Mouse (Mus musculus) lung, adult 18-20 months (tissue): ENCODE results near the gene Clec2d.

Source experiments
- DNase-seq, 2 experiments: peaks; one replicate each; pipeline ENCODE4 v3.0.0; 2022; ENCODE audit warnings: mixed read lengths in 2 of 2

Gene Clec2d

GRCm38 (mm10) chr6:129228935-129229773 lies 48.7 kb downstream of the Clec2d start:
- no peak for DNase-seq

GRCm38 (mm10) chr6:129229774-129230578 lies 49.6 kb downstream of the Clec2d start:
- DNase-seq = peak; percentile 82 to 87

GRCm38 (mm10) chr6:129232005-129232841 lies 51.8 kb downstream of the Clec2d start:
- no peak for DNase-seq

GRCm38 (mm10) chr6:129232842-129233205 lies 52.4 kb downstream of the Clec2d start:
- peak; percentile 77 to 80 for DNase-seq

- no peak for DNase-seq
These were observed 53.0 kb downstream of the Clec2d start for GRCm38 (mm10) chr6:129233366-129233954.

- peak in 1 of 2 experiments; percentile 32 for DNase-seq
These were observed 53.5 kb downstream of the Clec2d start for GRCm38 (mm10) chr6:129233955-129234369.

- no peak for DNase-seq
These were observed 54.3 kb downstream of the Clec2d start for GRCm38 (mm10) chr6:129234456-129235360.

GRCm38 (mm10) chr6:129235855-129236461 lies 55.5 kb downstream of the Clec2d start:
- DNase-seq = peak; percentile 65 to 82
